Mouse (Mus musculus): ENCODE measurements at regions not wholly inside any gene's neighbourhood (a gene's known extent, or its start where the extent isn't known, plus 50 kb on each side); places are given as distances from the start of the nearest gene placed in this dataset.

DNA sequence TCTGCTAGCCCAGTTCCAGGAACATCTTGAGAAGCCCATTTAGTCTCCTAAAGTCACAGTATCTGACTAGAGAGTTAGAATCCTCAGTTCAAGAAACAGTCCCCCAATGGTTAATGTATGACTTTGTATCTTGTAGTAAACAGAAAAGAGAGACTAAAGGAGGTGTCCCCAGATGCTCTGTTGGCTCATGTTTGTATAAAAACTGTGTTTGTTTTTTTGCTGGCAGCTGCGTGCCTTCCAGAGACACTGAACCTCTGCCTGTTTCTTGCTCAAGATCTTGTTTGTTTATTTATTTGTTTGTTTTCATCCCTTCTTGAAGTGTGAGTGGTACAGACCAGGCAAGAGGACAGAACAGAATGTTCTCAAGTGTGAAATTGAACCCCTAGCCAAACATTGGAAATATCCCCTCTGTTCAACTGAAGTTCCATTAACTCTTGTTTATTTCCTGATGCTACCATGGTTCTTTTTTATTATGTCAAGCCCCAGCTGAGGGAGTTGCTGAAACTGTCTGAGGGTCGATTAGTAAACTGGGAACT is 451.3 kb upstream of the Ube2e3 start:
- TF ChIP-seq EP300 (IDR thresholded peaks at IDR 0.05; ENCODE audit: low read depth) (no peak), CTCF (IDR thresholded peaks at IDR 0.05; ENCODE audit: low read depth) (no peak)
